Mouse (Mus musculus): Measurements from ENCODE around the gene Rev3l. TPM values are rescaled to one million over a fixed set of nuclear protein-coding genes. Genes with fewer than 3 reads are reported as not detected.

Gene Rev3l
- polyA plus RNA-seq, 1 experiment from 2014 or later: 17.5 TPM

GRCm38 (mm10) chr10:39742057-39742456, 10.1 kb downstream of the Rev3l start:
- Histone ChIP-seq H3K9ac (ENCODE audit: low read length) (no peak overlapping the region), H3K4me3 (ENCODE audit: control insufficient read depth in 1 of 2, insufficient read depth in 1 of 2, low read depth in 1 of 2, low read length in 2 of 2) (no peak overlapping the region), H3K4me1 (ENCODE audit: control insufficient read depth in 2 of 2, insufficient read depth in 2 of 2, low read length in 2 of 2) (no peaks in the 10 kb centered on the region), H3K27me3 (ENCODE audit: control insufficient read depth, insufficient read depth, low read length) (no peaks in the 10 kb centered on the region), H3K4me2 (ENCODE audit: low read length) (no peak overlapping the region), H3K27ac (replicated peaks in 1 of 2; ENCODE audit: control insufficient read depth in 1 of 2, insufficient read depth in 1 of 2, low read depth in 2 of 2, low read length in 2 of 2) (no peak overlapping the region), H3K9me3 (ENCODE audit: control insufficient read depth, low read length) (no peaks in the 10 kb centered on the region), H3K36me3 (ENCODE audit: control insufficient read depth, insufficient read depth, low read length) (no peaks in the 10 kb centered on the region)
- ATAC-seq (ENCODE audit: insufficient number of reproducible peaks, insufficient read depth, low FRiP score, low read depth): no peak
- WGBS: 73% methylated on average over 4 of the region's 4 CpGs

- WGBS: 72% methylated on average over 1 of the region's 1 CpGs
- Histone ChIP-seq H3K4me1 (ENCODE audit: control insufficient read depth in 2 of 2, insufficient read depth in 2 of 2, low read length in 2 of 2) (peaks cover 0 to 8% of the 10 kb centered on the region in 2 experiments; a peak in 2 of 4 replicates), H3K36me3 (ENCODE audit: control insufficient read depth, insufficient read depth, low read length) (0 out of 2 replicates have a peak, but pooled peaks cover 2% of the 10 kb centered on the region)
Observed at GRCm38 (mm10) chr10:39764752-39765151, 32.8 kb downstream of the Rev3l start.

DNA sequence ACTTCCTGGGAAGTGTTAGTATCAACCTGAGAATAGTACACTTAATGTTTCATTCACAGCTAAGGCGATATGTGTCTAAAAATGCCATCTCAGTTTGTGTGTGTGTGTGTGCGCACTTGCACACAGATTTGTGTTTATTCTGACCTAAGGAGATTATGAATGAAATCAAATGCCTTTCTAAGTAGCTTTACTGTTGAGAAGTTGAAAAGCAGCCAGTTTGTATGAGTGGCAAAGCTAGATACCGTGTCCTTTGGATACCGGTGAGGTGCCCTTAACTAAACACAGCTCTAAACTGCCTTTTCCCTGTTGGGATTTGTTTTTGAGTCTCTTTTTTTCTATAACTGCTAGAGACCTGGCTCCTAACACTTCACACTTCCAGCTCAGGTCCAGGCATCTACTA, 34.8 kb downstream of the Rev3l start:
- no peak for ATAC-seq (ENCODE audit: insufficient number of reproducible peaks, insufficient read depth, low FRiP score, low read depth)
- WGBS: 32% methylated on average over 4 of the region's 4 CpGs

More at GRCm38 (mm10) chr10:39764752-39765151, 32.8 kb downstream of the Rev3l start:
- ATAC-seq (ENCODE audit: insufficient number of reproducible peaks, insufficient read depth, low FRiP score, low read depth): no peak
- Histone ChIP-seq H3K9ac (ENCODE audit: low read length) (no peak overlapping the region), H3K4me3 (ENCODE audit: control insufficient read depth in 1 of 2, insufficient read depth in 1 of 2, low read depth in 1 of 2, low read length in 2 of 2) (no peak overlapping the region), H3K27me3 (ENCODE audit: control insufficient read depth, insufficient read depth, low read length) (no peaks in the 10 kb centered on the region), H3K9me3 (ENCODE audit: control insufficient read depth, low read length) (no peaks in the 10 kb centered on the region), H3K4me2 (ENCODE audit: low read length) (no peak overlapping the region), H3K27ac (replicated peaks in 1 of 2; ENCODE audit: control insufficient read depth in 1 of 2, insufficient read depth in 1 of 2, low read depth in 2 of 2, low read length in 2 of 2) (no peak overlapping the region)

GRCm38 (mm10) chr10:39772259-39772658, 40.3 kb downstream of the Rev3l start:
- peaks cover 7 to 20% of the 10 kb centered on the region in 2 experiments for H3K4me1 ChIP-seq (ENCODE audit: control insufficient read depth in 2 of 2, insufficient read depth in 2 of 2, low read length in 2 of 2)
- H3K4me2 ChIP-seq (ENCODE audit: low read length): no peak overlapping the region
- no peak overlapping the region for H3K9ac ChIP-seq (ENCODE audit: low read length)
- no peaks in the 10 kb centered on the region for H3K36me3 ChIP-seq (ENCODE audit: control insufficient read depth, insufficient read depth, low read length)
- ATAC-seq (ENCODE audit: insufficient number of reproducible peaks, insufficient read depth, low FRiP score, low read depth): no peak
- no peak overlapping the region for H3K4me3 ChIP-seq (ENCODE audit: control insufficient read depth in 1 of 2, insufficient read depth in 1 of 2, low read depth in 1 of 2, low read length in 2 of 2)
- no peak overlapping the region for H3K27ac ChIP-seq (replicated peaks in 1 of 2; ENCODE audit: control insufficient read depth in 1 of 2, insufficient read depth in 1 of 2, low read depth in 2 of 2, low read length in 2 of 2)
- WGBS: 57% methylated on average over 2 of the region's 2 CpGs
- no peaks in the 10 kb centered on the region for H3K27me3 ChIP-seq (ENCODE audit: control insufficient read depth, insufficient read depth, low read length)
- H3K9me3 ChIP-seq (ENCODE audit: control insufficient read depth, low read length): no peaks in the 10 kb centered on the region

More for the DNA sequence above, 34.8 kb downstream of the Rev3l start:
- peaks cover 0 to 8% of the 10 kb centered on the region in 2 experiments; a peak in 2 of 4 replicates for H3K4me1 ChIP-seq (ENCODE audit: control insufficient read depth in 2 of 2, insufficient read depth in 2 of 2, low read length in 2 of 2)
- H3K4me2 ChIP-seq (ENCODE audit: low read length): no peak overlapping the region
- no peak overlapping the region for H3K4me3 ChIP-seq (ENCODE audit: control insufficient read depth in 1 of 2, insufficient read depth in 1 of 2, low read depth in 1 of 2, low read length in 2 of 2)
- H3K9me3 ChIP-seq (ENCODE audit: control insufficient read depth, low read length): no peaks in the 10 kb centered on the region
- H3K36me3 ChIP-seq (ENCODE audit: control insufficient read depth, insufficient read depth, low read length): no peaks in the 10 kb centered on the region
- no peaks in the 10 kb centered on the region for H3K27me3 ChIP-seq (ENCODE audit: control insufficient read depth, insufficient read depth, low read length)
- no peak overlapping the region for H3K9ac ChIP-seq (ENCODE audit: low read length)
- H3K27ac ChIP-seq (replicated peaks in 1 of 2; ENCODE audit: control insufficient read depth in 1 of 2, insufficient read depth in 1 of 2, low read depth in 2 of 2, low read length in 2 of 2): peak overlapping the region in 1 of 2 experiments; percentile 3; a peak in 2 of 4 replicates

- no peaks in the 10 kb centered on the region for H3K9me3 ChIP-seq (ENCODE audit: control insufficient read depth, low read length)
- WGBS: 67% methylated on average over 9 of the region's 9 CpGs
Observed at GRCm38 (mm10) chr10:39773940-39774726, 42.2 kb downstream of the Rev3l start.

GRCm38 (mm10) chr10:39776927-39777326, 45.0 kb downstream of the Rev3l start:
- Histone ChIP-seq H3K27me3 (ENCODE audit: control insufficient read depth, insufficient read depth, low read length) (no peaks in the 10 kb centered on the region), H3K9ac (ENCODE audit: low read length) (no peak overlapping the region), H3K36me3 (ENCODE audit: control insufficient read depth, insufficient read depth, low read length) (no peaks in the 10 kb centered on the region), H3K27ac (replicated peaks in 1 of 2; ENCODE audit: control insufficient read depth in 1 of 2, insufficient read depth in 1 of 2, low read depth in 2 of 2, low read length in 2 of 2) (no peak overlapping the region), H3K9me3 (ENCODE audit: control insufficient read depth, low read length) (no peaks in the 10 kb centered on the region), H3K4me1 (ENCODE audit: control insufficient read depth in 2 of 2, insufficient read depth in 2 of 2, low read length in 2 of 2) (peaks cover 7 to 22% of the 10 kb centered on the region in 2 experiments), H3K4me2 (ENCODE audit: low read length) (no peak overlapping the region), H3K4me3 (ENCODE audit: control insufficient read depth in 1 of 2, insufficient read depth in 1 of 2, low read depth in 1 of 2, low read length in 2 of 2) (no peak overlapping the region)
- ATAC-seq (ENCODE audit: insufficient number of reproducible peaks, insufficient read depth, low FRiP score, low read depth): no peak
- WGBS: 89% methylated on average over 3 of the region's 3 CpGs

More at GRCm38 (mm10) chr10:39773940-39774726, 42.2 kb downstream of the Rev3l start:
- ATAC-seq (ENCODE audit: insufficient number of reproducible peaks, insufficient read depth, low FRiP score, low read depth): no peak
- H3K27me3 ChIP-seq (ENCODE audit: control insufficient read depth, insufficient read depth, low read length): no peaks in the 10 kb centered on the region
- no peak overlapping the region for H3K27ac ChIP-seq (replicated peaks in 1 of 2; ENCODE audit: control insufficient read depth in 1 of 2, insufficient read depth in 1 of 2, low read depth in 2 of 2, low read length in 2 of 2)
- no peaks in the 10 kb centered on the region for H3K36me3 ChIP-seq (ENCODE audit: control insufficient read depth, insufficient read depth, low read length)
- peaks cover 7 to 24% of the 10 kb centered on the region in 2 experiments for H3K4me1 ChIP-seq (ENCODE audit: control insufficient read depth in 2 of 2, insufficient read depth in 2 of 2, low read length in 2 of 2)
- no peak overlapping the region for H3K4me2 ChIP-seq (ENCODE audit: low read length)
- no peak overlapping the region for H3K9ac ChIP-seq (ENCODE audit: low read length)
- no peak overlapping the region for H3K4me3 ChIP-seq (ENCODE audit: control insufficient read depth in 1 of 2, insufficient read depth in 1 of 2, low read depth in 1 of 2, low read length in 2 of 2)

DNA sequence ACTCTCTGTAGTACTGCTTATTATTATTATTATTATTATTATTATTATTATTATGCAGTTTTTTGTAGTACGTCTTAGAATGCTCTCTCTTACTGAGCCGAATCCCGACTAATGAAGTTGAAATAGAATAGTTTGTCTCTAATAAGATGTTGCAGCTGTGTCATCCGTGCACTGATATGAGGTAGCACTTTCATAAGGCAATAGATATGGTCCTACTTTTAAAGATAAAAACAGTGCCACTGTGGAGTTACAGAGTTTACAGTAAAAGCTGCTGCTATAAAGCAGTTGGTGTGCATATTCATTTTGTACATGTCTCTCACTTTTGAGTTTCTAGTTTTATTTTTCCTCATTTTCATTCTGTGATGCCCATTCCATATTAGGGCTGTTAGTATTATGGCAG, 46.4 kb downstream of the Rev3l start:
- Histone ChIP-seq H3K9ac (ENCODE audit: low read length) (no peak overlapping the region), H3K27ac (replicated peaks in 1 of 2; ENCODE audit: control insufficient read depth in 1 of 2, insufficient read depth in 1 of 2, low read depth in 2 of 2, low read length in 2 of 2) (no peak overlapping the region), H3K4me1 (ENCODE audit: control insufficient read depth in 2 of 2, insufficient read depth in 2 of 2, low read length in 2 of 2) (peaks cover 4 to 17% of the 10 kb centered on the region in 2 experiments), H3K4me2 (ENCODE audit: low read length) (no peak overlapping the region), H3K36me3 (ENCODE audit: control insufficient read depth, insufficient read depth, low read length) (no peaks in the 10 kb centered on the region), H3K9me3 (ENCODE audit: control insufficient read depth, low read length) (no peaks in the 10 kb centered on the region), H3K4me3 (ENCODE audit: control insufficient read depth in 1 of 2, insufficient read depth in 1 of 2, low read depth in 1 of 2, low read length in 2 of 2) (no peak overlapping the region), H3K27me3 (ENCODE audit: control insufficient read depth, insufficient read depth, low read length) (no peaks in the 10 kb centered on the region)
- no peak for ATAC-seq (ENCODE audit: insufficient number of reproducible peaks, insufficient read depth, low FRiP score, low read depth)
- 83% methylated on average over 4 of the region's 4 CpGs for WGBS

All from heart, embryonic 14.5 days (tissue).